Mouse (Mus musculus): Measurements from ENCODE around the gene Stard13. TPM values are rescaled to one million over a fixed set of nuclear protein-coding genes. Genes with fewer than 3 reads are reported as not detected.

The Stard13 gene
- polyA plus RNA-seq, 1 experiment from 2014 or later: 20.6 TPM

GRCm38 (mm10) chr5:151046917-151047316, 186.7 kb downstream of the Stard13 start:
- no peak for ATAC-seq (ENCODE audit: low read depth)
- 75% methylated on average over 7 of the region's 7 CpGs for WGBS
- H3K4me3 ChIP-seq (ENCODE audit: low read length): no peak overlapping the region
- 0 out of 2 replicates have a peak, but pooled peaks cover 2% of the 10 kb centered on the region for H3K4me1 ChIP-seq (replicated peaks; ENCODE audit: control insufficient read depth, insufficient read depth, low read length)
- no peak overlapping the region for H3K4me2 ChIP-seq (ENCODE audit: low read depth, low read length)
- H3K9me3 ChIP-seq (ENCODE audit: control insufficient read depth, low read length): peaks cover under 1% of the 10 kb centered on the region; the same call in 1 of the 2 replicates
- H3K27me3 ChIP-seq (ENCODE audit: control insufficient read depth, insufficient read depth, low read depth, low read length): no peaks in the 10 kb centered on the region
- peaks cover 49% of the 10 kb centered on the region for H3K36me3 ChIP-seq (ENCODE audit: control insufficient read depth, insufficient read depth, low read length)
- H3K27ac ChIP-seq (ENCODE audit: low read length): no peak overlapping the region
- no peak overlapping the region for H3K9ac ChIP-seq (ENCODE audit: low read length)

- Histone ChIP-seq H3K36me3 (ENCODE audit: control insufficient read depth, insufficient read depth, low read length) (peaks cover 51% of the 10 kb centered on the region), H3K9ac (ENCODE audit: low read length) (no peak overlapping the region), H3K27me3 (ENCODE audit: control insufficient read depth, insufficient read depth, low read depth, low read length) (no peaks in the 10 kb centered on the region), H3K4me1 (replicated peaks; ENCODE audit: control insufficient read depth, insufficient read depth, low read length) (0 out of 2 replicates have a peak, but pooled peaks cover 2% of the 10 kb centered on the region), H3K9me3 (ENCODE audit: control insufficient read depth, low read length) (no peaks in the 10 kb centered on the region), H3K4me3 (ENCODE audit: low read length) (no peak overlapping the region), H3K27ac (ENCODE audit: low read length) (no peak overlapping the region), H3K4me2 (ENCODE audit: low read depth, low read length) (no peak overlapping the region)
- WGBS: 87% methylated on average over 6 of the region's 6 CpGs
- no peak for ATAC-seq (ENCODE audit: low read depth)
These were observed 187.5 kb downstream of the Stard13 start for GRCm38 (mm10) chr5:151046131-151046530.

- WGBS: 83% methylated on average over 5 of the region's 5 CpGs
- Histone ChIP-seq H3K9me3 (ENCODE audit: control insufficient read depth, low read length) (no peaks in the 10 kb centered on the region), H3K4me2 (ENCODE audit: low read depth, low read length) (no peak overlapping the region), H3K4me3 (ENCODE audit: low read length) (no peak overlapping the region), H3K9ac (ENCODE audit: low read length) (no peak overlapping the region), H3K27ac (ENCODE audit: low read length) (no peak overlapping the region), H3K36me3 (ENCODE audit: control insufficient read depth, insufficient read depth, low read length) (peaks cover 46% of the 10 kb centered on the region), H3K4me1 (replicated peaks; ENCODE audit: control insufficient read depth, insufficient read depth, low read length) (0 out of 2 replicates have a peak, but pooled peaks cover 2% of the 10 kb centered on the region), H3K27me3 (ENCODE audit: control insufficient read depth, insufficient read depth, low read depth, low read length) (no peaks in the 10 kb centered on the region)
- ATAC-seq (ENCODE audit: low read depth): no peak
These were observed 190.7 kb downstream of the Stard13 start for GRCm38 (mm10) chr5:151042911-151043310.

- H3K9me3 ChIP-seq (ENCODE audit: control insufficient read depth, low read length): peaks cover 3% of the 10 kb centered on the region
- no peak overlapping the region for H3K27ac ChIP-seq (ENCODE audit: low read length)
- H3K27me3 ChIP-seq (ENCODE audit: control insufficient read depth, insufficient read depth, low read depth, low read length): no peaks in the 10 kb centered on the region
- no peak overlapping the region for H3K9ac ChIP-seq (ENCODE audit: low read length)
- no peak overlapping the region for H3K4me2 ChIP-seq (ENCODE audit: low read depth, low read length)
- WGBS: 86% methylated on average over 7 of the region's 7 CpGs
- peaks cover 27% of the 10 kb centered on the region for H3K36me3 ChIP-seq (ENCODE audit: control insufficient read depth, insufficient read depth, low read length)
- no peaks in the 10 kb centered on the region for H3K4me1 ChIP-seq (replicated peaks; ENCODE audit: control insufficient read depth, insufficient read depth, low read length)
- no peak overlapping the region for H3K4me3 ChIP-seq (ENCODE audit: low read length)
- ATAC-seq (ENCODE audit: low read depth): no peak
These were observed 195.8 kb downstream of the Stard13 start for GRCm38 (mm10) chr5:151037871-151038270.

GRCm38 (mm10) chr5:151034715-151035512, 198.7 kb downstream of the Stard13 start:
- no peaks in the 10 kb centered on the region for H3K4me1 ChIP-seq (replicated peaks; ENCODE audit: control insufficient read depth, insufficient read depth, low read length)
- H3K4me2 ChIP-seq (ENCODE audit: low read depth, low read length): no peak overlapping the region
- H3K27me3 ChIP-seq (ENCODE audit: control insufficient read depth, insufficient read depth, low read depth, low read length): no peaks in the 10 kb centered on the region
- peaks cover 11% of the 10 kb centered on the region for H3K36me3 ChIP-seq (ENCODE audit: control insufficient read depth, insufficient read depth, low read length)
- no peak overlapping the region for H3K4me3 ChIP-seq (ENCODE audit: low read length)
- H3K9me3 ChIP-seq (ENCODE audit: control insufficient read depth, low read length): peaks cover 3% of the 10 kb centered on the region
- no peak overlapping the region for H3K27ac ChIP-seq (ENCODE audit: low read length)
- ATAC-seq (ENCODE audit: low read depth): no peak
- WGBS: 52% methylated on average over 9 of the region's 9 CpGs
- H3K9ac ChIP-seq (ENCODE audit: low read length): no peak overlapping the region

GRCm38 (mm10) chr5:151028906-151029305, 204.7 kb downstream of the Stard13 start:
- 67% methylated on average over 6 of the region's 6 CpGs for WGBS
- H3K4me2 ChIP-seq (ENCODE audit: low read depth, low read length): no peak overlapping the region
- no peaks in the 10 kb centered on the region for H3K27me3 ChIP-seq (ENCODE audit: control insufficient read depth, insufficient read depth, low read depth, low read length)
- H3K27ac ChIP-seq (ENCODE audit: low read length): no peak overlapping the region
- no peaks in the 10 kb centered on the region for H3K36me3 ChIP-seq (ENCODE audit: control insufficient read depth, insufficient read depth, low read length)
- no peak overlapping the region for H3K4me3 ChIP-seq (ENCODE audit: low read length)
- H3K4me1 ChIP-seq (replicated peaks; ENCODE audit: control insufficient read depth, insufficient read depth, low read length): 0 out of 2 replicates have a peak, but pooled peaks cover 2% of the 10 kb centered on the region
- H3K9me3 ChIP-seq (ENCODE audit: control insufficient read depth, low read length): peaks cover 3% of the 10 kb centered on the region
- no peak overlapping the region for H3K9ac ChIP-seq (ENCODE audit: low read length)
- no peak for ATAC-seq (ENCODE audit: low read depth)

- Histone ChIP-seq H3K36me3 (ENCODE audit: control insufficient read depth, insufficient read depth, low read length) (no peaks in the 10 kb centered on the region), H3K27me3 (ENCODE audit: control insufficient read depth, insufficient read depth, low read depth, low read length) (no peaks in the 10 kb centered on the region), H3K27ac (ENCODE audit: low read length) (no peak overlapping the region), H3K4me3 (ENCODE audit: low read length) (no peak overlapping the region), H3K9ac (ENCODE audit: low read length) (no peak overlapping the region), H3K9me3 (ENCODE audit: control insufficient read depth, low read length) (no peaks in the 10 kb centered on the region), H3K4me1 (replicated peaks; ENCODE audit: control insufficient read depth, insufficient read depth, low read length) (peaks cover 13% of the 10 kb centered on the region), H3K4me2 (ENCODE audit: low read depth, low read length) (no peak overlapping the region)
- ATAC-seq (ENCODE audit: low read depth): peak; percentile 46; the same call in 1 of the 2 replicates
- 41% methylated on average over 7 of the region's 7 CpGs for WGBS
These were observed 206.5 kb downstream of the Stard13 start for GRCm38 (mm10) chr5:151027171-151027570.

GRCm38 (mm10) chr5:151026069-151026468, 207.6 kb downstream of the Stard13 start:
- H3K27ac ChIP-seq (ENCODE audit: low read length): no peak overlapping the region
- no peak for ATAC-seq (ENCODE audit: low read depth)
- H3K4me2 ChIP-seq (ENCODE audit: low read depth, low read length): no peak overlapping the region
- no peaks in the 10 kb centered on the region for H3K9me3 ChIP-seq (ENCODE audit: control insufficient read depth, low read length)
- no peak overlapping the region for H3K4me3 ChIP-seq (ENCODE audit: low read length)
- no peak overlapping the region for H3K9ac ChIP-seq (ENCODE audit: low read length)
- WGBS: 81% methylated on average over 4 of the region's 4 CpGs
- peaks cover 13% of the 10 kb centered on the region for H3K4me1 ChIP-seq (replicated peaks; ENCODE audit: control insufficient read depth, insufficient read depth, low read length)
- no peaks in the 10 kb centered on the region for H3K36me3 ChIP-seq (ENCODE audit: control insufficient read depth, insufficient read depth, low read length)
- H3K27me3 ChIP-seq (ENCODE audit: control insufficient read depth, insufficient read depth, low read depth, low read length): no peaks in the 10 kb centered on the region

GRCm38 (mm10) chr5:151024483-151024882, 209.2 kb downstream of the Stard13 start:
- Histone ChIP-seq H3K36me3 (ENCODE audit: control insufficient read depth, insufficient read depth, low read length) (no peaks in the 10 kb centered on the region), H3K27ac (ENCODE audit: low read length) (no peak overlapping the region), H3K9ac (ENCODE audit: low read length) (no peak overlapping the region), H3K4me3 (ENCODE audit: low read length) (no peak overlapping the region), H3K27me3 (ENCODE audit: control insufficient read depth, insufficient read depth, low read depth, low read length) (no peaks in the 10 kb centered on the region), H3K4me2 (ENCODE audit: low read depth, low read length) (no peak overlapping the region), H3K9me3 (ENCODE audit: control insufficient read depth, low read length) (no peaks in the 10 kb centered on the region), H3K4me1 (replicated peaks; ENCODE audit: control insufficient read depth, insufficient read depth, low read length) (peaks cover 13% of the 10 kb centered on the region)
- WGBS: 75% methylated on average over 2 of the region's 2 CpGs
- ATAC-seq (ENCODE audit: low read depth): no peak
